Mouse (Mus musculus): ENCODE data around the gene Pak3.

- TF ChIP-seq POLR2A (IDR thresholded peaks at IDR 0.05; ENCODE audit: control insufficient read depth, low read depth, low read length) (no peak), CTCF (IDR thresholded peaks at IDR 0.05; ENCODE audit: control insufficient read depth, insufficient read depth, insufficient replicate concordance, low read depth, low read length) (no peak)
Observed at GRCm38 (mm10) chrX:143579925-143580324, 61.5 kb downstream of the Pak3 start.

All from testis, adult 2 months (tissue).